Mouse (Mus musculus): Measurements from ENCODE around the gene Adam10. TPM values are rescaled to one million over a fixed set of nuclear protein-coding genes. Genes with fewer than 3 reads are reported as not detected.

The Adam10 gene
- polyA plus RNA-seq, 1 experiment from 2014 or later: 59.1 TPM

DNA sequence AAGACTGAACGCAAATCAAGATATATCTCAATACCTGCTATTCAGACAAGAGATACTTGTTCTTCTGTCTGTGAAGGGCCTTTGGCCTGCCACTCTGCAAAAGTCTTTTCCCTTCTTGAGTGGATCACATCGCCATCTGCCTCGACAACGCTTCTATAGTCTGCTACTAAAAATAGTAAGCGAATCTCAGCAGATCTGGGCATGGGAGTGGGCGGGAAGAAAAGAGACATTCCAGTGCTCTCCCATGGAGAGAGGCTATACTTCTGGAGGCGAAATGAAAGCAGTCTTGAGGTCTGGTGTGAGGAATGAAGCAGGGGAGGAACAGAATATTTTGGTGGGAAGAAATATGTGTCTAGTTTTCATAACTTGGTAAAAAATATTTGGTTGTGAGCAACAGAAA lies 109.9 kb downstream of the Adam10 start:
- Histone ChIP-seq H3K9me3 (ENCODE audit: control insufficient read depth, low read length) (peaks cover 2% of the 10 kb centered on the region; the same call in 1 of the 2 replicates), H3K36me3 (ENCODE audit: control insufficient read depth, insufficient read depth, low read length) (no peaks in the 10 kb centered on the region), H3K4me3 (replicated peaks; ENCODE audit: low read depth, low read length) (no peak overlapping the region), H3K4me2 (ENCODE audit: low read length) (no peak overlapping the region), H3K27ac (replicated peaks; ENCODE audit: low read depth, low read length) (no peak overlapping the region), H3K9ac (replicated peaks; ENCODE audit: low read length) (no peak overlapping the region), H3K27me3 (ENCODE audit: control insufficient read depth, insufficient read depth, low read length) (no peaks in the 10 kb centered on the region), H3K4me1 (ENCODE audit: control insufficient read depth, insufficient read depth, low read length) (no peaks in the 10 kb centered on the region)
- no peak for DNase-seq
- 79% methylated on average over 7 of the region's 7 CpGs for WGBS
- no peak for ATAC-seq (ENCODE audit: low FRiP score, low TSS enrichment)

DNA sequence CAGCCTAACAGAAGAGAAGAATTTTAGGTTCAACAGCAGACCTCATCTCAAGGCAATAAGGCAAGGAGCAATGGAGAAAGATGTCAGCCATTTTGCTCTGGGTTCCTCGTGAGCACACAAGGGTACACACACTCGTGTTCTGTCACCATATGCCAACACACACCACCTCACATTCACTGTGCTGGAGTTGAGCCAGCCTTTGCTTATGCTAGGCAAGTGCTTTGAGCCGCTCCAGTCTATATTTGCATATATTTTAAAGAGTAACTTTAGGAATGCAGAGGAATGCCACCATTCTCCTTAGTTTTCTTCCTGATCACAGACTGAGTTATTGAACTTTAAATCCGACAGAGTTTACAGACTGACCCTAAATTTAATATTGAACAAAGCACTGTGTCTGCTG lies 111.8 kb downstream of the Adam10 start:
- DNase-seq (no peak), ATAC-seq (ENCODE audit: low FRiP score, low TSS enrichment) (no peak)
- Histone ChIP-seq H3K4me2 (ENCODE audit: low read length) (no peak overlapping the region), H3K4me1 (ENCODE audit: control insufficient read depth, insufficient read depth, low read length) (no peaks in the 10 kb centered on the region), H3K9ac (replicated peaks; ENCODE audit: low read length) (no peak overlapping the region), H3K27ac (replicated peaks; ENCODE audit: low read depth, low read length) (no peak overlapping the region), H3K36me3 (ENCODE audit: control insufficient read depth, insufficient read depth, low read length) (no peaks in the 10 kb centered on the region), H3K4me3 (replicated peaks; ENCODE audit: low read depth, low read length) (no peak overlapping the region), H3K27me3 (ENCODE audit: control insufficient read depth, insufficient read depth, low read length) (no peaks in the 10 kb centered on the region), H3K9me3 (ENCODE audit: control insufficient read depth, low read length) (peaks cover 2% of the 10 kb centered on the region; the same call in 1 of the 2 replicates)
- 88% methylated on average over 4 of the region's 4 CpGs for WGBS

DNA sequence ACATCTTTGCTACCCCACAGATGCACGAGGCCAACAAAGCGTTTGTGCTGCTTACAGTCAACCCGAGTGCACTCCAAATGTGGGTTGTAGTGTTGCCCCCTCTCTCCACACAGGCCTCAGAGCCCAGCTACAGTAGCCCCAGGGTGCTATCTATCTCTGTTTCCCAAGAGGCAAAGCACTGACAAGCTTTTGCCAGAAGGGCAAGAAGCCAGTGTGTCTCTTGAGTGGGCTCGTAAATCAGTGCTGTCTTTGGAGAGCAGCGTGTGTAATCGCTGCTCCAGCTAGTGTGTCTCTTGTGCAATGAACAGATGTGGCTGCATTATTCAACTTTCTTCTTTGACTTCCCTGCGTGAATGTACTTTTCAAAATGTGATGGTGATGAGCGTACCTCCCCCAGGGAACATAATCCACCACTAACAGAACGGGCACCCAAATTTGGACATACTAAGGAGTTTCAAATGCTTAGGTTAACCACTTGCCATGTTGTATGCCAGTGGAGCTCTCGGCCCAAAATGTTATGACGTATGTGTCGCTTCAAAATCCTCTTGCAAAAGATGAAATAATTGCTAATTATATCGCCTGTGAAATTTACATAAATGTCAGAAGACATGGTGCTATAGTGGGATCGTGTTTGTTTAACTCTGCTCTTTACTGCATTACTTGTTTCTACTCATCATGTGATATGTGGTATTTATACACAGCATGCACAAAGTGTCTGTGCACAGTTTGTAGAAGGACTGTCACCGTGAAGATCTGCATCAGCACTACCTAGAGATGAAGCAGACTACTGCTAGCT lies 116.0 kb downstream of the Adam10 start:
- Histone ChIP-seq H3K27me3 (ENCODE audit: control insufficient read depth, insufficient read depth, low read length) (no peaks in the 10 kb centered on the region), H3K9ac (replicated peaks; ENCODE audit: low read length) (no peak overlapping the region), H3K9me3 (ENCODE audit: control insufficient read depth, low read length) (no peaks in the 10 kb centered on the region), H3K4me1 (ENCODE audit: control insufficient read depth, insufficient read depth, low read length) (no peaks in the 10 kb centered on the region), H3K4me3 (replicated peaks; ENCODE audit: low read depth, low read length) (no peak overlapping the region), H3K36me3 (ENCODE audit: control insufficient read depth, insufficient read depth, low read length) (no peaks in the 10 kb centered on the region), H3K27ac (replicated peaks; ENCODE audit: low read depth, low read length) (no peak overlapping the region), H3K4me2 (ENCODE audit: low read length) (no peak overlapping the region)
- ATAC-seq (ENCODE audit: low FRiP score, low TSS enrichment) (no peak), DNase-seq (no peak)
- WGBS: 85% methylated on average over 15 of the region's 15 CpGs

DNA sequence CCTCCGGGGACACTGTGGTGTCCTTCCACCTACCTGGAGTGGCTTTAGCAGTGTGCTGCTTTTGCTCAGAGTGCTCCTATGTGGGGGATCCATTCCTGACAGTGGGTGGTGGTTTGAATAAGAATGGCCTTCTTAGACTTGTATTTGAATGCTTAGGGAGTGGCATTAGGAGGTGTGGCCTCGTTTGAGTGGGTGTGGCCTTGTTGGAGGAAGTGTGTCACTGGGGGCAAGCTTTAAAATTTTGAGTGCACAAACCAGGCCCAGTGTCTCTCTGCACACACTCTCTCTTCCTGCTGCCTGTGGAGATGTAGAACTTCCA lies 116.6 kb downstream of the Adam10 start:
- Histone ChIP-seq H3K9ac (replicated peaks; ENCODE audit: low read length) (no peak overlapping the region), H3K27ac (replicated peaks; ENCODE audit: low read depth, low read length) (no peak overlapping the region), H3K27me3 (ENCODE audit: control insufficient read depth, insufficient read depth, low read length) (no peaks in the 10 kb centered on the region), H3K4me1 (ENCODE audit: control insufficient read depth, insufficient read depth, low read length) (no peaks in the 10 kb centered on the region), H3K4me3 (replicated peaks; ENCODE audit: low read depth, low read length) (no peak overlapping the region), H3K4me2 (ENCODE audit: low read length) (no peak overlapping the region), H3K36me3 (ENCODE audit: control insufficient read depth, insufficient read depth, low read length) (no peaks in the 10 kb centered on the region), H3K9me3 (ENCODE audit: control insufficient read depth, low read length) (no peaks in the 10 kb centered on the region)
- DNase-seq: no peak
- 51% methylated on average over 2 of the region's 2 CpGs for WGBS
- ATAC-seq (ENCODE audit: low FRiP score, low TSS enrichment): no peak

DNA sequence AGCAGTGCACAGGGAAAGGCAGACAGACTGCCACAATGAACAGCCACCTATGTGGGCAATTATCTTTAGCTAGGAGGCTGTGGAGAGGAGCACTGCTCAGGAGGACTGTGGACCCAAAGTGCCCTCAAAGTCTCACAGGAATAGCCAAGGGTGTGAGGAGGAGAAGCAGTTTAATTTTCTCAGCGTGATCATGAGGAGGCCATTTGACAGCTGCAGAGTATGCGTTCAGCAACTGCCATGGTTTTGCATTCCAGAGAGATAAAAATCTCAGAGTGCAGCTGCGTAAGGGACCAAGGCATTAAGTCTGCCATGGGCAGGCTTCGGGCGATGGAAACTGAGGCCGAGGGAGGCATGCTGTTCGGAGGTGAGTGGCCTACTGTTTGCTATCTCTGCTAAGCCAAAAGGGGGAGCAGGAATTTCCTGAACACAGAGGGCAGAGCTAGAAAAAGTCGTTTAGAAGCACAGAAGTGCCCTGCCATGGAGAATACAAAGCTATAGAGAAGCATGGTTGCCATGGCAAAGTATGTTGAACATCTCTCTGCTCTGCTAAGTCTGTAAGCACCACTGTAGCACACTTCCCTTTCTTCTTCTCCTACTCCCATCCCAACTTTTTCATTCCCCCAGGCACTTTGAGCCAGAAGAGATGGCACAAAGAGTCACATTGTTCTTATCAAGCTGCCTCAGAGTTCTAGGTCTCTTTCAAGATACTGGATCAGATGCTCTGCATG lies 122.0 kb downstream of the Adam10 start:
- H3K4me2 ChIP-seq (ENCODE audit: low read length): no peak overlapping the region
- H3K36me3 ChIP-seq (ENCODE audit: control insufficient read depth, insufficient read depth, low read length): no peaks in the 10 kb centered on the region
- H3K4me1 ChIP-seq (ENCODE audit: control insufficient read depth, insufficient read depth, low read length): 0 out of 2 replicates have a peak, but pooled peaks cover 3% of the 10 kb centered on the region
- H3K27ac ChIP-seq (replicated peaks; ENCODE audit: low read depth, low read length): no peak overlapping the region
- ATAC-seq (ENCODE audit: low FRiP score, low TSS enrichment) (no peak), DNase-seq (peak; percentile 37)
- H3K9ac ChIP-seq (replicated peaks; ENCODE audit: low read length): no peak overlapping the region
- H3K27me3 ChIP-seq (ENCODE audit: control insufficient read depth, insufficient read depth, low read length): no peaks in the 10 kb centered on the region
- 62% methylated on average over 8 of the region's 8 CpGs for WGBS
- no peak overlapping the region for H3K4me3 ChIP-seq (replicated peaks; ENCODE audit: low read depth, low read length)
- no peaks in the 10 kb centered on the region for H3K9me3 ChIP-seq (ENCODE audit: control insufficient read depth, low read length)

DNA sequence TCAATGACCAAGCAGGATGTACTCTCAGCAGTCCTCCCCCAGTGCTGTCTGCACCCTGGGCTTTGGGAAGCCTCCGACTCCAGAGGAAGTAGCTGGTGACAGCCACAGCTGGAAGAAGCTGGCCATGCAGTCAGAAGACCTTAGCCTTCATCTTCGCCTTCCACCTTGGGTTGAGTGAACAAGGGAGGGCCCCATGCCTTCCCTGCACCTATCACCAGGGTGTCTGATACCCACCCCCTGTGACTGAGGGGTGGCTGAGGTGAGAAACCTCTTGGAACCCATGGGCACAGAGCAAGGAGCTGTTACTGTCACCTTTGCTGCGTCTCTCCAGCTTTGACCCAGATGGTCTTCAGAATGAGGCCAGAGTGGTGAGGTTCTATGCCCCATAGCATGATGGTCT lies 123.0 kb downstream of the Adam10 start:
- no peak overlapping the region for H3K4me3 ChIP-seq (replicated peaks; ENCODE audit: low read depth, low read length)
- H3K9me3 ChIP-seq (ENCODE audit: control insufficient read depth, low read length): no peaks in the 10 kb centered on the region
- no peak overlapping the region for H3K27ac ChIP-seq (replicated peaks; ENCODE audit: low read depth, low read length)
- no peak overlapping the region for H3K4me2 ChIP-seq (ENCODE audit: low read length)
- WGBS: 82% methylated on average over 3 of the region's 3 CpGs
- H3K4me1 ChIP-seq (ENCODE audit: control insufficient read depth, insufficient read depth, low read length): 0 out of 2 replicates have a peak, but pooled peaks cover 3% of the 10 kb centered on the region
- H3K9ac ChIP-seq (replicated peaks; ENCODE audit: low read length): no peak overlapping the region
- ATAC-seq (ENCODE audit: low FRiP score, low TSS enrichment) (no peak), DNase-seq (no peak)
- H3K36me3 ChIP-seq (ENCODE audit: control insufficient read depth, insufficient read depth, low read length): no peaks in the 10 kb centered on the region
- no peaks in the 10 kb centered on the region for H3K27me3 ChIP-seq (ENCODE audit: control insufficient read depth, insufficient read depth, low read length)

DNA sequence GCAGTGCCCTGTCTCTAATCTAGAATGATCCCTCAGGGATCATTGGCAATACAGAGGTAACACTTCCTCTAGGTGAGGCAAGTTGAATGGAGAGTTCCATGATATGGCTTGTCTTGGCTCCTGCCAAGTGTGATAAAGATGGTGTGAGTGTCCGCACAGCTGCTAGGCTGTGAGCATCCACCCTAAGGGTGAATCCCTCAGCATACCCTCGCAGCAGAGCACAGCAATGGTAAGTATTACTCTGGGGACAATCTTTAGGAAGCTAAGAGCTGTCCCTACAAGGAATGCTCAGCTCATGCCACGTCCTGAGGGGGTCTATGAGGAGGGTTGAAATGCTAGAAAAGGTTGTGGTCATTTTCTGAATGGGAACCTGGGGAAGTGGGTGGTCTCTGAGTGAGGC lies 124.0 kb downstream of the Adam10 start:
- ATAC-seq (ENCODE audit: low FRiP score, low TSS enrichment): no peak
- H3K4me2 ChIP-seq (ENCODE audit: low read length): no peak overlapping the region
- no peak overlapping the region for H3K4me3 ChIP-seq (replicated peaks; ENCODE audit: low read depth, low read length)
- no peak overlapping the region for H3K27ac ChIP-seq (replicated peaks; ENCODE audit: low read depth, low read length)
- no peaks in the 10 kb centered on the region for H3K36me3 ChIP-seq (ENCODE audit: control insufficient read depth, insufficient read depth, low read length)
- 0 out of 2 replicates have a peak, but pooled peaks cover 3% of the 10 kb centered on the region for H3K4me1 ChIP-seq (ENCODE audit: control insufficient read depth, insufficient read depth, low read length)
- WGBS: 79% methylated on average over 3 of the region's 3 CpGs
- H3K9ac ChIP-seq (replicated peaks; ENCODE audit: low read length): no peak overlapping the region
- no peak for DNase-seq
- no peaks in the 10 kb centered on the region for H3K9me3 ChIP-seq (ENCODE audit: control insufficient read depth, low read length)
- no peaks in the 10 kb centered on the region for H3K27me3 ChIP-seq (ENCODE audit: control insufficient read depth, insufficient read depth, low read length)

DNA sequence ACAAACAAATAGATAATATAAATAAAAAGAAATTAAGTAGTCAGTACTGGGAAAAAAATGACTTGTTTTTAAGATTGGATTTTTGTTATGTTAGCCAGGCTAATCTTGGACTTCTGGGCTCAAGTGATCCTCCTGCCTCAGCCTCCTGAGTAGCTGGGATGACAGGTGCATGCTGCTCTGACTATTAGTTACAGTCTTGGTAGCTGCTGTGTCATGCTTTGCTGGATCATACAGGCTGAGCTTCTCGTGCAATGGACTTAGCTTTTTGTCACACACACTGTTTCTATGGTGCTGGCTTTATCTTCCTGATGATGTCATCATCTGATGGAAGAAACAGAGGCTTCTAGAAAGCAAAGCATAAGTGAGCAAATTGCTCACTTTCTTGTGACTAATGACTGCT lies 127.3 kb downstream of the Adam10 start:
- 59% methylated on average over 1 of the region's 1 CpGs for WGBS
- no peak overlapping the region for H3K27ac ChIP-seq (replicated peaks; ENCODE audit: low read depth, low read length)

DNA sequence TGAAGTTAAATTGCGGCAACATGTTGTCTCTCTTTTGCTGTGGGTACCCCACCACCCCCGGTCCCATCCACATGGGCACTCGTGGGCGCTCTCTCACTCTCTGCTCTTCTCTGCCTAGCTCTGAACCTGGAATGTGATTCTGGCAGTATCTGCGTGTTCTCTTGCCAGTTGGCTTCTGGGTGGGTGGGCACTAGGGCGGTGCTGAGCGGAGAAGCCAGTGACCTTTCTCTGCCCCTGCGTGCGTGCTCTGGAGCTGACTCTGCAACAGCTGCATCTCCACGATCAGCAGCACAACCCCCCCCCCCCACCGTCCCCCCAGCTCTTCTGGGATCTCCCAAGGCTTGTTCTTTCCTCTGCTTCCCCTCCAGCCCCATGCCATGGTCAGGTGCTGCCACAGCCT lies 128.9 kb downstream of the Adam10 start:
- Histone ChIP-seq H3K27me3 (ENCODE audit: control insufficient read depth, insufficient read depth, low read length) (no peaks in the 10 kb centered on the region), H3K4me3 (replicated peaks; ENCODE audit: low read depth, low read length) (no peak overlapping the region), H3K4me1 (ENCODE audit: control insufficient read depth, insufficient read depth, low read length) (no peaks in the 10 kb centered on the region), H3K9me3 (ENCODE audit: control insufficient read depth, low read length) (no peaks in the 10 kb centered on the region), H3K4me2 (ENCODE audit: low read length) (no peak overlapping the region), H3K36me3 (ENCODE audit: control insufficient read depth, insufficient read depth, low read length) (no peaks in the 10 kb centered on the region), H3K27ac (replicated peaks; ENCODE audit: low read depth, low read length) (no peak overlapping the region), H3K9ac (replicated peaks; ENCODE audit: low read length) (no peak overlapping the region)
- 77% methylated on average over 11 of the region's 11 CpGs for WGBS
- ATAC-seq (ENCODE audit: low FRiP score, low TSS enrichment): no peak
- no peak for DNase-seq

More for the DNA sequence above, 127.3 kb downstream of the Adam10 start:
- no peak for DNase-seq
- Histone ChIP-seq H3K27me3 (ENCODE audit: control insufficient read depth, insufficient read depth, low read length) (no peaks in the 10 kb centered on the region), H3K4me3 (replicated peaks; ENCODE audit: low read depth, low read length) (no peak overlapping the region), H3K9me3 (ENCODE audit: control insufficient read depth, low read length) (no peaks in the 10 kb centered on the region), H3K4me2 (ENCODE audit: low read length) (no peak overlapping the region), H3K4me1 (ENCODE audit: control insufficient read depth, insufficient read depth, low read length) (no peaks in the 10 kb centered on the region), H3K36me3 (ENCODE audit: control insufficient read depth, insufficient read depth, low read length) (no peaks in the 10 kb centered on the region), H3K9ac (replicated peaks; ENCODE audit: low read length) (no peak overlapping the region)
- no peak for ATAC-seq (ENCODE audit: low FRiP score, low TSS enrichment)
